Mouse (Mus musculus): ENCODE results near the gene Dcun1d5. TPM values are rescaled to one million over a fixed set of nuclear protein-coding genes. Genes with fewer than 3 reads are reported as not detected.
"Not testable (repeated sequence)": the region's sequence is repeated elsewhere in the genome, so short reads cannot be mapped to it uniquely, and the experiment has no call there.

Dcun1d5 gene
- total RNA-seq (2021): 10 to 100 TPM; 68.6 to 73.7 TPM
- long read RNA-seq, experiment 1, transcript Dcun1d5-202 (8 exons, 2,421 nt): major isoform, 119 of 192 reads
- long read RNA-seq, experiment 1, partial matches to known transcripts: 67 of 192 reads
- long read RNA-seq, experiment 1, other reads (novel, unspliced or antisense): 6 of 192 reads
- long read RNA-seq, experiment 2, transcript Dcun1d5-202 (8 exons, 2,421 nt): major isoform, 110 of 184 reads
- long read RNA-seq, experiment 2, partial matches to known transcripts: 71 of 184 reads
- long read RNA-seq, experiment 2, other reads (novel, unspliced or antisense): 1 of 184 reads

DNA sequence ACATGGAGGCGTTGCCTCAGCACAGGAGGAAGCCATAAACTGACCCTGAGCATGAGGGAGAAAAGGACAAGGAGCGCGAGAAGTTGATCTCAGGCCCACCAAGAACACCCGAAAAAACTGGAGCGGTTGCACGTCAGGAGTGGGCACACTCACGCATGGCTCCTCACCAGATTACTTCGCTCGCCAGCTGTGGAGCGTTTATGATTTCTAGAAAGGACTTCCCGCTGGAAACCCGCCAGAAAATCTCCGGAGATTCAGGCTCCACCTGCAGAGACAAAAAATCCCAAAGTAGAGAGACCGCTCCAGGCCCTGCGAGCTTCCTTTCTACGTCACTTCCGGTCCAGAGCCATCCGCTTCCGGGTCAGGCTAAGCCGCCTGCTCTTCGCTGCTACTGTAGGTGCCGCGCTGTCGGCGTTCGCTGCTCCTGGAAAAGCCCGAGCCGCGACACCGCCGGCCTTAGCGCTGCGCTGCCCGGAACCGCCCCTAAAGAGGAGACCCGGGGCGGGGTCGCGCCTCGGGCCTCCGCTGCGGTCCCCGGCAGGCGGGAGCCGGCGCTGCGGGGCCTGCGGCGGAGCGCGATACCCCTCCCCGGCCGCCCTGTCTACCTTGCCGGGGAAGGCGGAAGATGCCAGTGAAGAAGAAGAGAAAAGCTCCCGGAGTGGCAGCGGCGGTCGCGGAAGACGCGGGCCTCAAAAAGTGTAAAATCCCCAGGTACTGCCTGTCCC is at the start of gene Dcun1d5, which contains the start of gene Dync2h1:
Gene Dcun1d5 (plus strand): TSS at position 349 of the 725 bp plus-strand sequence.
Gene Dync2h1 (minus strand): TSS at position 275 of the 725 bp plus-strand sequence.
- peak; percentile 94 for DNase-seq (ENCODE audit: low spot score)

DNA sequence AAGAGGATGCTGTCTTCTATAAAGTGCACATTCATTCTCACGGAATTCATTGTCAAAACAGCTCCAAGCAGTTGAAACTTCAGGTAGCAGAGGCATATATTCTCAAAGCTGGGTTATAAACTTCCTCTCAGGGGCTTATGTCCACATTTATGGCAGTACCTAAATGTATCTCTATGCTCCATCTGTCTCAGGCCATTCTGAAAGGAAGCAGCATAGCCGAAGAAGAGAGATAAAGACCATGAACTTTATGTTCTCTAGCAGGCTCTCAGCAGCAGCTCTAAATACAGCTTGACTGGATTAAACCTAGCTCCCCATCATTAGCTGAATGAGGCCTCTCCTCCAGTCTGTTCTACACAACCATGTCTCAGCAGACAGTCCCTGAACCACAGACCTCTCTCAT is 29.9 kb upstream of the Dcun1d5 start:
- DNase-seq (ENCODE audit: low spot score): no peak

DNA sequence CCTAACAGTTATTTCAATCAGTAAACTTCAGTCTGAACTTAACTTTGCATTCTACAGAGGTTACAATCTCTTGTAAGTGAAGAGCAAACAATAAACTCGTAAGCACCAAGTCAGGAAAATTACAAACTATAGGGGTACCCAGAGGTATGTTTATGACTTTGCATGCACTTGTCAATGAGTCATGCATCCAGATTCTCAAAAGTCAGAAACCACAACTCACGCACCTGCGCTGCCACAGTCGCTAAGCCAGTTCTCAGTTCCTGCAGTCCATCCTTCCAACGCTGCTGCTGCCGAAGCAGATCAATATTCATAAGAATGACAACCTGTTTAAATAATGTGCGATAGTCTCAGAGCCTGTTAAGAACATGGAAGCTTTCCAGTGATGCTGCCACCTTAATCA is 25.7 kb upstream of the Dcun1d5 start:
- DNase-seq (ENCODE audit: low spot score): no peak

DNA sequence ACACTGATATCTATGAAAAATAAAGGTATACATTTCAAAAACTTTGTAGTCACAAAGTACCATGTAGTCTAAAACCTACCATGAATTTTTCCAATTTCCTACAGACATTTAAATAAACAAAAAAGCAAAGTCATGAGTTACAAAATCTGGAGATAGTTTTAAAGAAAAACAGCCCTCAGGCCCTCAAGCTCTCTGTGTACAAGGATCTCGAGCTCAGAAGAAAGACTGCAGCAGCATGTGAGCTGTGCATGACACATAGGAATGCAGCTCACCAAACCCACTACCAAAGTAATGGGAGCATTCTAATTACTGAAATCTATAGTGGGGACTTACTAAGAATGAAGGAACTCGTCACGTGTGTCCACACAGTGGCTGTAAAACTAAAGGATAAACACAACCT is 24.6 kb upstream of the Dcun1d5 start:
- DNase-seq (ENCODE audit: low spot score): no peak

DNA sequence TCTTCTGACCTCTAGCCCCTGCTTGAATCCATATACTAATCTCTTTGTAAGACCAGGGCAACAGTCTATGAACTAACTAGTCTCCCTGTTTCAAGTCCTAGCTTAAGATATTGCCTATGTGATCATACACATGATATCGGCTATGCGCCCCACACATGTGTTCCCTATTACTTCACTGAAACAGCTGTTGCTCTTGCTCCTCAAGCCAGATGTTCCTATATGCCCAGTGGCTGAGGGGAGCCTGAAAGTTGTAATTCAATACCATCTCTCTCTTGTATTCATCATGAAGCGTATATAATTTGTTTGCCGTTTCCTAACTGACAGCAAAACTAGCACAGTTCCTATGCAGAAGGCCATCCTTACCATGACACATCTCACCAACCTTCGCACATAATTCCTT is 23.6 kb upstream of the Dcun1d5 start:
- no peak for DNase-seq (ENCODE audit: low spot score)

DNA sequence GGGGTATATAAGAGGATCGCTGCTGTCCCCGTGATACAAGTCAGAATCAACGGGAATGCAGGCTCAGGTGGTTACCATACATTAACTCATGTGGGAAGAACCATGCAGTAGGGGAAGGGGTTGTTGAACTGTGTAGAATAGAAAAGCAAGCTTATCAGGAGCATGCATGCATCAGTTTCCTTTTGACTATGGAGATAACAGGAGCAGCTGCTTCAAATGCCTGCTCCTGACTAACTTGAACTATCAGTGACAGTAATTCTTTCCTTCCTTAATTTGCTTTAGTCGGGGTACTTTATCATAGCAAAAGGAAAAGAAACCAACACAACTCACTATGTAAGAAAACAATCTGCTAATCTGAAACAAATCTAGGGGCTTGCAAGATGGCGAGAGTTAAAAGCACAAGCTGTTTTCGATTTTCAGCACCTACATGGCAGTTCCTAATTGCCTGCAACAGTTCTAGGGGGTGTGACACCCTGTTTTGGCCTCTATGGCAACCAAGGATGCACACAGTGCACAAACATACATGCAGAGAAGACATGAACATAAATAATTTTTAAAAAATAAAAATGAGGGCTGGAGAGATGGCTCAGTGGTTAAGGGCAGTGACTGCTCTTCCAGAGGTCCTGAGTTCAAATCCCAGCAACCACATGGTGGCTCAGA is 16.9 kb upstream of the Dcun1d5 start:
- no peak for DNase-seq (ENCODE audit: low spot score)

DNA sequence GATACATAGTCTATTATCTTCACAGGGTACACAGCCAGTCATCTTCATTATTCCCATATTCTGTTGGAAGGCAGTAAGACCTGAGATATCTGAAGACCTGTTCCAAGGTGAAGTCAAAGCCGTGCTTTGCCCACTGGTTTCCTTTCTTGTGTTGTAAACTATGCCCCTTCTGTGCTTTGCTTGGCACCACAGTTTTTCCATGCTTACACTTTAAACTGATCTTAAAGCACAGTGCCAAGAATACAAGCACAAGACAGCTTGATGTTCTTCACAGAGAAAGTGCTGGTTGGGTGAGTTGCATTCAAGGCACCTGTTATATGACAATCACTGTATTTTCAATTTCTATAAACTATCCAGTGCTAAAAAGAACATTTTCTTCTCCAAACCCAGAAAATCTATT is 10.6 kb upstream of the Dcun1d5 start:
- no peak for DNase-seq (ENCODE audit: low spot score)

DNA sequence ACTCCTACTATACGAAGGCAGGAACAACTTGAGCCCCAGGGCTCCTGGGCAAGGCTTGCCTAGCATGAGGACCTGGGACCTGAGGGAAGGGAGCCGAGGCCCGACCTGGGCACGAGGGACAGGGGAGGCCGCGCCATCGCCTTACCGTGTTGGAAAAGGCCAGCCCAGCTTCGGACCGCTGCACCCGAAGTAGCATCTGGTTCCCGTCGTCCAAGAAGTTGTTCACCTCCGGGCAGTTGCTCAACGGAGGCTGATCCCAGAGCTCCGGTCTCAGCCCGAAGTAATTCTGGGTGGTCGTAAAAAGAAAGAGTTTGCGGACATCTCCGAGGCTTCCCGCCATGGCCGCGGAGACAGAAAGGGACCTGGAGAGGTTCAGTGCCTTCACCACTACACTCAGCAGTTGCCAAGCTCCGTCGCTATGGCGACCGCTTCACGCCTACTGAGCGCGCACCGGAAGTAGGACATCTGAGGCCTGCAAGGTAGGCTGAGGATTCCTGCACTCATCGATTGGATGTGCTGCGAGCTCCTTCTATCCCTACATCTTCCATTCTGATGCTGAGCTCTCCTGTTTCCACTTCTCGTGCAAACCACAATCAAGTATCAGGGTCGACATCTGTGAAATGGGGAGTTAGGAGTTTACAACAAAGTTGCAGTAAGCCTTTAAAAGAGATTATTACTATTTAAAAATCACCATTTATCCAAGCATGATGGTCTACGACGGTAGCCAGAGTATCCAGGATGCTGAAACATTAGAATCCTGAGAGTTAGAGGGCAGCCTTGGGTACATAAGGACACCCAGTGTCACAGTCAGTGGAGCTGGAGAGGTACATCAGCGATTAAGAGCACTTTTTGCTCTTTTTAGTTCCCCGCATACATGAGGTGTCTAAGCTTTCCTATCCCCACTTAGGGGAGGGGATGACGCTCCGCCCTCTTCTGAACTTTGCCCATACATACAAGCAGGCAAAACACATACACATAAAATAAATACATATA is 7.4 kb upstream of the Dcun1d5 start:
- DNase-seq (ENCODE audit: low spot score): peak; percentile 78

DNA sequence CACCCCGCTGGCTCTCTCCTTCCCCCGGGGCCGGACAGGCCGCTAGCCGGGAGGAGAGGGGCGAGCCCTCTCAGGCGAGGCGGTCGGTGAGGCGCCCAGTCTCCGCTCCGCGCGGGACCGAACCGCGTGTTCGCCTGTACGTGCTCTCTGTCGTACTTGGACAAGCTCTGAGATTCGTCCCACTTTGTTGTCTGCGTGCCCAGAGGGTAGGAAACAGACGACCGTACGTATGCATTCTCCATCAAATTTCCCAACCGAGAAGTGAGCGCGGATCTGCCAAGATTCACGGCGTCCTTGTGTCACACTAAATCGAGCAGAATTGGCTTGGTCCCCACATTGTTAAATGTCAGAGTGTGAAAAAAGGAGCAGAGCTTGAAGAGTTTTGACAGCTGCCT is 574 bp downstream of the Dcun1d5 start:
- DNase-seq (ENCODE audit: low spot score): peak; percentile 26

DNA sequence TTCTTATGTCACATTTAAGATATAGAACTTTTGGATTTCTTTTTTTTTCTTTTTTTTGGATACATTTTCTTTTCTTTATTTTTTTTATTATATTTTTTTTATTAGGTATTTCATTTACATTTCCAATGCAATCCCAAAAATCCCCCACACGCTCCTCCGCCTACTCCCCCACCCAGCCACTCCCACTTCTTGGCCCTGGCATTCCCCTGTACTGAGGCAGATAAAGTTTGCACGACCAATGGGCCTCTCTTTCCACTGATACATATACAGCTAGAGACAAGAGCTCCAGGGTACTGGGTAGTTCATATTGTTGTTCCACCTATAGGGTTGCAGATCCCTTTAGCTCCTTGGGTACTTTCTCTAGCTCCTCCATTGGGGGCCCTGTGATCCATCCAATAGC is 6.4 kb downstream of the Dcun1d5 start:
- DNase-seq (ENCODE audit: low spot score): not testable (repeated sequence)

DNA sequence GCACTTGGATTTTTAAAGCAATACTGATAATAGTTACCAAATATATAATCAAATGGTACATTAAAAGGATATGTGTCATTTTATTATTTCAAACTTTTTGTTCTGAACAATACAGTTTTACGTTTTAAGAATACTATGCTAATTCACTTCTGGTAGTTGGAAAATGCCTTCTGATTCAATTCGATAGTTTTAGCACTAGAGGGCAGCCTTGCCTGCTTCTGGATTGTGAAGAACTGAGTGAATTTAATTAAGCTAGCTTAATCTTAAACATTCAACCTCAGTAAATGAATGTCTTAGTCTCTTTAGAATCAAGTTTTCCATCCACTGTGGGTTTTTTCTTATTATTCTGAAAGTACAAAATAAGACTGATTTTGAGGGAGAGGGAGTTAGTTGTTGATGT is 31.9 kb downstream of the Dcun1d5 start:
- DNase-seq (ENCODE audit: low spot score): no peak

DNA sequence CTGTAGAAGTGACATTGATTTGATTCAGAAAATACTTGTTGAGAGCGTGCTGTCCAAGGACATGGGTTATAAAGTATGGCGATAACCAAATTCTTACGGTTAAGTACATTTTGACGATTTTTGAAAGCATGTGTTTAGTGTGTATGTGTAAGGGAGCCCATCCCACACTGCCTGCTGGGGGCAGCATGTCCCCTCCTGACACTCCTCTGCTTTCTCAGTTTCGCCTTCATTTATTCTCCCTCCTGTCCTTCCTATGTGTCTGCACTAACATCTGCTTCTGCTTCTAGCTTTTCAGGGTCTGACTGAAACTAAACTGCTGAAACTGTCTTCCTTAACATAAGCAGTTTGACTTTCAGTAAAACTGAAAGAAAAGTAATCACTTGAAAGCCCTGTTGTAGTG is 36.7 kb downstream of the Dcun1d5 start:
- DNase-seq (ENCODE audit: low spot score): no peak

DNA sequence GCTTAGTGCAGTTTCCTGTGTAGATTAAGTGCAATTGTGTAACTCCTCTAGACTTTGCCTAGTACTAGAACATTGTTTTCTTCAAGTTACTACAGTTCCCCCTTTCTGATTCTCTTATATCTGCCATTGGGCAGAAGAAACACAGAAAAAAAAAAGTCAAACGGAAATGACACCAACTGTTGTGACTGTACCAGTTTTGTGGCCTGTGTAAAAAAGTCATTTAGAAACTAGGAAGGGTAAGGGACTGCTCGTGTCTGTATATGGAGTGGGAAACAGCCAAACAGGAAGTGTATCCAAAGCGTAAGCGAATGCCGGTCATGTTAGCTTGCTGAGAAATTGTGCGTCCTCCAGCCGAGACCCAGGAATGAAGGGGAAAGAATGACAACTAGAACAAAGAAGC is 37.1 kb downstream of the Dcun1d5 start:
- DNase-seq (ENCODE audit: low spot score): no peak

DNA sequence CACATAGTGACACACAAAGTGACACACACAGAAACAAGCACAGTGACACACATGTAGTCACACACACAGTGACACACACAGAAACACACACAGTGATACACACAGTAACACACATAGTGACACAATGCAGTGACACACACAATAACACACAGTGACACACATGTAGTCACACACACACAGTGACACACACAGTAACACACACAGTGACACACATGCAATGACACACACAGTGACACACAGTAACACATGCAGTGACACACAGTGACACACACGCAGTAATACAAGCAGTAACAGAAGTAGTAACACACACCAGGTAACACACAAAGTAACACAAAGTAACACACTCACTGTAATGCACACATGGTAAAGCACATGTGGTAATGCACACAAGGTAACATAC is 54.3 kb downstream of the Dcun1d5 start:
- DNase-seq (ENCODE audit: low spot score): no peak

DNA sequence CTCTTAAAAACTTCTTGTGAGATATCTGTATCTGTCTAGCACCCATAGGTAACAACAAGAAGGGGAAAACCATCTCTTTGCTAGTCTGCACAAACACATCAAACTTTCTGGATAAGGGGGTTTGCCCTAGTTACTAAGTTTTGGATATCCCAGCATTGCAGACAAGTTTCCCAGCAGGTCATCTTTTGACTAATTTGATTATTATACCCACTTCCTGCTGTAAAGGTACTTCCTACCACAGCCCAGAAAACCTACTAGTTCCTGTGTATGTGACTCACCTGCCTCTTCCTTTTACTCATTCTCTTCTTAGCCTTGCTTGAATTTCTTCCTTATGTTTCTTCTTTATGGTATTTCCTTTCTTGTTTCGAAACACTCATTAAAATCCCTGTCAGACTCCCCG is 55.6 kb downstream of the Dcun1d5 start:
- DNase-seq (ENCODE audit: low spot score): no peak

DNA sequence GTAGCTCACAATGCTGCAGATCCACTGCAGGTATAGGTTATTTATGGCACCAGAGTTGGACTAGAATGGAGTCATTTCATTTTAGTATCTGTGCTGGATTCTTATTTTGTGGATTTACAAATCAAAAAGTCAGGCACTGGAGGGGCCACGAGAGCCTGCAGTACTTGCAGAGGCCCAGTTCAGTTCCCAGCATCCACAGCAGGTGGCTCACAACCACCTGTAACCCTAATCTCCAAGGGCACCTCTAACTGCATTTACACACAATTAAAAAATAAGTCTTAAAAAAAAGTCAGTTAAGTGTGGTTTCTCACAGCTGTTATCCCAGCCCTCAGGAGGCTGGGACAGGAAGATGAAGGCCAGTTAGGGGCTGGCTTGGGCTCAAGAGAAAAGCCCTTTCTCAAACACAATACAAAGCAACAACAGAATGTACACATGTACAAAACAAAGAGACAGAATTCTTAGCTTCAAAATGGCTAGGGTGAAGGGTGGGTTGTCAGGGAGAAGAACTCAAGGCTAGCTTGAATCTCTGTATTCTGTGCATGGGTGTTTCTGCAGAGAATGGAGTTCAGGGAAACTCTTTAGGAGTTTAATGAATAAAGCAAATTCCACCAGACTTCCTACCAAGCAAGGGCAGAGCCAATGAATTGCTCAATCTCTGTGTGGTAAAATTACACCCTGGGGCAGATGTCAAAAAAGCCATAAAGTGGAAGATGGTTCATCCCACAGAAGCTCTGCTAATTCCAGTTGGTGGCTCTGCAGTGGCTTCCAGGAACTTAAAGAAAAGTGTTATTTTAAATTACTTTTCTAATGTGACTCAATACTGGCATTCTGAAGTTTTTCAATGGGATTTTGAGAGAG is 68.7 kb downstream of the Dcun1d5 start:
- no peak for DNase-seq (ENCODE audit: low spot score)
